In genomic region chr9:63881692-63882091, GRCm38 (mm10) we compare ENCODE assay signal across 12 mouse cellular contexts.
DNase-seq lines count a peak whose midpoint lies in the region; ATAC-seq and TF ChIP-seq lines count a peak whose summit lies in the region.
"Had no signal": no experiment of that assay in that cellular context is flagged by ENCODE, and none has a peak within 500 bp of the region (broad histone marks: within the 10 kb centered on the region; RNA-seq: fewer than 3 reads in every experiment).

No protein-coding gene starts in this region.

- H3K9ac ChIP-seq in forebrain, embryonic 13.5 days: no peak overlapping the region
- no peak overlapping the region for H3K9ac ChIP-seq in forebrain, embryonic 11.5 days (ENCODE audit: low read length)
- no peak overlapping the region for H3K9ac ChIP-seq in forebrain, embryonic 15.5 days (replicated peaks)
- no peak overlapping the region for H3K9ac ChIP-seq in hindbrain, postnatal 0 days (replicated peaks; ENCODE audit: low read length)

- H3K4me2 ChIP-seq in forebrain, embryonic 13.5 days: peak overlapping the region; percentile 59
- H3K4me2 ChIP-seq in forebrain, embryonic 11.5 days (ENCODE audit: low read depth, low read length, severe bottlenecking): no peak overlapping the region
- H3K4me2 ChIP-seq in forebrain, embryonic 15.5 days (replicated peaks): 0 out of 2 replicates have a peak overlapping the region, but pooled peaks have one; percentile 46
- no peak overlapping the region for H3K4me2 ChIP-seq in hindbrain, postnatal 0 days (ENCODE audit: low read depth, low read length)

- no peak overlapping the region for H3K4me3 ChIP-seq in forebrain, embryonic 13.5 days
- H3K4me3 ChIP-seq in forebrain, embryonic 11.5 days (ENCODE audit: low read depth, low read length): no peak overlapping the region
- 0 out of 2 replicates have a peak overlapping the region, but pooled peaks have one; percentile 58 for H3K4me3 ChIP-seq in E14TG2a.4 (replicated peaks; ENCODE audit: low read length)
- H3K4me3 ChIP-seq in forebrain, embryonic 15.5 days: no peak overlapping the region
- H3K4me3 ChIP-seq in hindbrain, postnatal 0 days (ENCODE audit: low read length): no peak overlapping the region
- H3K4me3 ChIP-seq: erythroblast, embryonic 14.5 days; heart, embryonic 10.5 days had no signal

- peak overlapping the region; percentile 76 for H3K27ac ChIP-seq in forebrain, embryonic 13.5 days
- H3K27ac ChIP-seq in forebrain, embryonic 11.5 days (ENCODE audit: low read depth, low read length): no peak overlapping the region
- H3K27ac ChIP-seq in forebrain, embryonic 15.5 days (replicated peaks): peak overlapping the region; percentile 73
- H3K27ac ChIP-seq in hindbrain, postnatal 0 days: no peak overlapping the region
- H3K27ac ChIP-seq: heart, embryonic 10.5 days had no signal

- peaks cover 48% of the 10 kb centered on the region for H3K4me1 ChIP-seq in forebrain, embryonic 13.5 days
- peaks cover 16% of the 10 kb centered on the region for H3K4me1 ChIP-seq in forebrain, embryonic 11.5 days (replicated peaks; ENCODE audit: control insufficient read depth, insufficient read depth, low read length)
- peaks cover 49% of the 10 kb centered on the region for H3K4me1 ChIP-seq in E14TG2a.4 (replicated peaks; ENCODE audit: low read depth, low read length)
- peaks cover 46% of the 10 kb centered on the region for H3K4me1 ChIP-seq in forebrain, embryonic 15.5 days
- H3K4me1 ChIP-seq in hindbrain, postnatal 0 days (ENCODE audit: insufficient read depth, low read length): peaks cover 8% of the 10 kb centered on the region

- H3K9me3 ChIP-seq in forebrain, embryonic 13.5 days (replicated peaks): no peaks in the 10 kb centered on the region
- no peaks in the 10 kb centered on the region for H3K9me3 ChIP-seq in forebrain, embryonic 11.5 days (ENCODE audit: control insufficient read depth, low read length)
- no peaks in the 10 kb centered on the region for H3K9me3 ChIP-seq in E14TG2a.4 (ENCODE audit: low read length)
- H3K9me3 ChIP-seq in forebrain, embryonic 15.5 days: no peaks in the 10 kb centered on the region
- 0 out of 2 replicates have a peak, but pooled peaks cover 2% of the 10 kb centered on the region for H3K9me3 ChIP-seq in hindbrain, postnatal 0 days (ENCODE audit: low read length)
- H3K9me3 ChIP-seq: heart, embryonic 10.5 days had no signal

- 82% methylated on average over 10 of the region's 10 CpGs for WGBS in forebrain, embryonic 13.5 days
- WGBS in forebrain, embryonic 11.5 days: 84% methylated on average over 10 of the region's 10 CpGs
- 82% methylated on average over 10 of the region's 10 CpGs for WGBS in forebrain, embryonic 15.5 days
- 81% methylated on average over 10 of the region's 10 CpGs for WGBS in hindbrain, postnatal 0 days

- H3K36me3 ChIP-seq in forebrain, embryonic 13.5 days (ENCODE audit: poor library complexity, severe bottlenecking): no peaks in the 10 kb centered on the region
- no peaks in the 10 kb centered on the region for H3K36me3 ChIP-seq in forebrain, embryonic 11.5 days (ENCODE audit: control insufficient read depth, insufficient read depth, low read length)
- H3K36me3 ChIP-seq in E14TG2a.4 (ENCODE audit: insufficient read depth, low read length): no peaks in the 10 kb centered on the region
- no peaks in the 10 kb centered on the region for H3K36me3 ChIP-seq in forebrain, embryonic 15.5 days
- no peaks in the 10 kb centered on the region for H3K36me3 ChIP-seq in hindbrain, postnatal 0 days (ENCODE audit: insufficient read depth, low read length)
- H3K36me3 ChIP-seq: heart, embryonic 10.5 days had no signal

- peaks cover 7% of the 10 kb centered on the region; the same call in 1 of the 2 replicates for H3K27me3 ChIP-seq in forebrain, embryonic 13.5 days
- no peaks in the 10 kb centered on the region for H3K27me3 ChIP-seq in forebrain, embryonic 11.5 days (ENCODE audit: control insufficient read depth, insufficient read depth, low read length)
- no peaks in the 10 kb centered on the region; the same call in 1 of the 2 replicates for H3K27me3 ChIP-seq in E14TG2a.4 (ENCODE audit: insufficient read depth, low read length)
- no peaks in the 10 kb centered on the region for H3K27me3 ChIP-seq in forebrain, embryonic 15.5 days
- H3K27me3 ChIP-seq in hindbrain, postnatal 0 days (ENCODE audit: insufficient read depth, low read length): no peaks in the 10 kb centered on the region

- no peak for ATAC-seq in forebrain, embryonic 13.5 days
- ATAC-seq in forebrain, embryonic 11.5 days (replicated peaks; ENCODE audit: low FRiP score): no peak
- ATAC-seq in forebrain, embryonic 15.5 days (replicated peaks): 0 out of 2 replicates have a peak, but pooled peaks have one; percentile 4
- ATAC-seq in hindbrain, postnatal 0 days: no peak

- TF ChIP-seq CTCF in E14TG2a.4 (conservative IDR thresholded peaks at IDR 0.05; ENCODE audit: low read length): peak; percentile 29; the same call in 1 of the 2 replicates
- peak; percentile 43 for TF ChIP-seq CTCF in hindbrain, postnatal 0 days (IDR thresholded peaks at IDR 0.05; ENCODE audit: low read depth)

- no peak for DNase-seq in forebrain, embryonic 11.5 days (ENCODE audit: low spot score)
- DNase-seq in hindbrain, postnatal 0 days (ENCODE audit: low spot score): no peak
- DNase-seq in frontal cortex, postnatal 36 days (ENCODE audit: low spot score in 2 of 2): no peak
- DNase-seq in spleen, postnatal 36 days (ENCODE audit: low spot score in 2 of 2): no peak
- no peak for DNase-seq in thymus, postnatal 0 days (ENCODE audit: low spot score)
- DNase-seq: heart, postnatal 4 days; lung, adult 2 months had no signal

Comparison
In these comparisons a context has a peak if more than half of its experiments do, and no peak if none do; other contexts are left out.
1. H3K27ac ChIP-seq: peak in forebrain, embryonic 13.5 days (single experiment) and forebrain, embryonic 15.5 days (single experiment); none in forebrain, embryonic 11.5 days (single experiment) and hindbrain, postnatal 0 days (single experiment).
2. H3K4me2 ChIP-seq: peak in forebrain, embryonic 13.5 days (single experiment) and forebrain, embryonic 15.5 days (single experiment); none in forebrain, embryonic 11.5 days (single experiment) and hindbrain, postnatal 0 days (single experiment).